Mouse (Mus musculus) brain, adult 10 weeks (tissue): ENCODE data around the gene Rcsd1. TPM values are rescaled to one million over a fixed set of nuclear protein-coding genes. Genes with fewer than 3 reads are reported as not detected.

Experiments used
- polyA plus RNA-seq: library from polyadenylated mRNA; stranded (reverse); fragments of 350-450 nt; fragmentation: Illumina TruSeq; extraction: RNeasy Lipid Tissue Mini Kit (QIAGEN cat#74804); gene quantifications from one replicate; pipeline ENCODE4 v1.2.3, GENCODE M21; 2015; ENCODE audit warnings: low read depth, low replicate concordance

Gene Rcsd1
- 7.3 TPM for polyA plus RNA-seq

DNA sequence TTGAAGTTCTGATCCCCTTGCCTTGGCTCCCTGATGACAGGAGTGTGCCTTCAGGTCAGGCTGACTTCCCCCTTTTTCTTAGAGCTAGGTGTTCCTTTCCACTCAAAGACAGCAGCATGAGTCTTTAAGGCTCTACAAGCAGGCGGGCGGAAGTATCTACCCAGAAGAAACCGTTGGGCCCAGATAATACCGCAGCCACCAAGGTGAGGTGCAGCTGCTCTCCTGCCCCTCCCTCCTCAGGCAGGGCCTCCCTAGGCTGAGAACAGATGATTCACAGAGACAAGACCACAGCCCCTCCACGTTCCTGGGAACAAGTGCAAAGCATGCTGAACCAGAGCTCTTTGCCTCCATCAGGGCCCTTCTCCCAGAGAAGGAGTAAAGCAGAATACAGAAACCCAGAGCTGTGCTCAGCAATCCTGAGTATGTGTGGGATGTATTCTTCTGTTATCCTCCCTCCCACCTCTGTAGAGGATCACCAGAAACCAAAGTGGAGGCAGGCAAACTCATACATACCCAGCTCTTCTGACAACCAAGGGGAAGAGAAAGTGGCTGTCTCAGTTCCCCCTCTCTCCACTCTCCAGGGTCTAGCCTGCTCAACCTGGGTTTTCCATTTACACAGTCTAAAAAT is at the start of gene Rcsd1:
Rcsd1 (minus strand) TSS at position 129 of the 628 bp plus-strand sequence.

DNA sequence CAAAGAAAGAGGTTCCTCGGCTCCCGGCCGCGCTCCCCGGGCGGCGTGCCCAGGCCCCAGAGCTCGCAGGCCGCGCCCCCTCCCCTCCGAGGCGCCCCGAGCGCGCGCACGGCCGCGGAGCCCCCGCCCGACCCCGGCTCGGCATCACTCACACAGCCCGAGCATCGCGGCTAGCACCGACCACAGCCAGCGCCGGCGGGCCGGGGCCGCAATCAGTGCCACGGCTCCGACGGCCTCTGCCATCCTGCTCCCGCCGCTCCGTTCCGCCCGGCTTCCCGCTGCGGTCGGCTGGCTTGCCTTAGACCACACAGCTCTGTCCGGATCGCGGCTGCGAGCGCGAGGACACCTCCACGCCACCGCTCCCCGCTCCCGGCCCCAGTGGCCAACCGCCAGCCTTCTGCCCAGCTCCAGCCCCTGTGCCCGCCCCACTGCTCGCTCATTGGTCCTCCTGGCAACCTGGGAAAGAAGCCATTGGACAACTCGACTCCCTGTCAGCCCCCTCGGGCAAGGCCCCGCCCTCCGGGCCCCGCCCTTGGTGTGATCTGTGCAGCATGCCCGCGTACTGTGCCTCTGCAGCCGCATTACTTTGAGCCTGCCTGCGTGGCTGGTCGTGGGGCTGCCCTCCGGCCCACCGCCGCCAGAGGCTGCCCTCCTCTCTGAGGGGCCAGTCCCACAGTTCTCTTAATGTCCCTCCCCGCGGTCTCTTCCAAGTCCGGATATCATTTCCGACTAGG is 75.2 kb downstream of the Rcsd1 start, which contains the start of gene Mpzl1:
Mpzl1 (minus strand) TSS at position 388 of the 734 bp plus-strand sequence.

Other genes with a start within 250 kb of the Rcsd1 start
- gene Dcaf6, start 249.3 kb downstream of the Rcsd1 start, polyA plus RNA-seq = 79.8 TPM
- 238 TPM for gene Mpc2, start 249.1 kb downstream of the Rcsd1 start, polyA plus RNA-seq
- 0.77 TPM for gene Adcy10, start 224.6 kb downstream of the Rcsd1 start, polyA plus RNA-seq
- 31.8 TPM for gene Mpzl1, start 75.2 kb downstream of the Rcsd1 start, polyA plus RNA-seq
- gene Creg1, start 54.0 kb upstream of the Rcsd1 start, polyA plus RNA-seq = 52.8 TPM
- gene Cd247, start 78.9 kb upstream of the Rcsd1 start, polyA plus RNA-seq = 0.48 TPM